ENCODE assay signal across 9 mouse cellular contexts in genomic region chr13:11432465-11433339, GRCm38 (mm10).
DNase-seq lines count a peak whose midpoint lies in the region; ATAC-seq lines count a peak whose summit lies in the region.
"Had no signal": no experiment of that assay in that cellular context is flagged by ENCODE, and none has a peak within 500 bp of the region (broad histone marks: within the 10 kb centered on the region; RNA-seq: fewer than 3 reads in every experiment).

No protein-coding gene starts in this region.

- no peak overlapping the region for H3K4me2 ChIP-seq in kidney, embryonic 15.5 days

- no peak overlapping the region for H3K9ac ChIP-seq in kidney, embryonic 15.5 days

- H3K9me3 ChIP-seq in kidney, embryonic 15.5 days (replicated peaks), result no peaks in the 10 kb centered on the region

- no peaks in the 10 kb centered on the region for H3K27me3 ChIP-seq in kidney, embryonic 15.5 days

- no peak for ATAC-seq in kidney, embryonic 15.5 days (replicated peaks; ENCODE audit: low FRiP score)

- no peaks in the 10 kb centered on the region for H3K36me3 ChIP-seq in kidney, embryonic 15.5 days

- H3K27ac ChIP-seq in kidney, embryonic 15.5 days, result no peak overlapping the region

- H3K4me3 ChIP-seq in kidney, embryonic 15.5 days (replicated peaks), result no peak overlapping the region
- H3K4me3 ChIP-seq: erythroblast, embryonic 14.5 days had no signal

- peak; percentile 7 for DNase-seq in urinary bladder, postnatal 25 days (ENCODE audit: low spot score)
- DNase-seq in urinary bladder, adult 2 months (ENCODE audit: low spot score), result no peak
- peak; percentile 18 for DNase-seq in heart, adult 8-10 months (ENCODE audit: low spot score)
- DNase-seq in layer of hippocampus, adult 9-11 months, result peak; percentile 42
- peak; percentile 14 for DNase-seq in yolk sac, embryonic 10.5 days (ENCODE audit: low spot score)
- no peak for DNase-seq in kidney, adult 9 months
- DNase-seq in lung, postnatal 25 days (ENCODE audit: low spot score), result no peak

- no peaks in the 10 kb centered on the region for H3K4me1 ChIP-seq in kidney, embryonic 15.5 days

- 75% methylated on average over 7 of the region's 7 CpGs for WGBS in kidney, embryonic 15.5 days

Comparison
In these comparisons a context has a peak if more than half of its experiments do, and no peak if none do; other contexts are left out.
1. DNase-seq: peak in urinary bladder, postnatal 25 days (single experiment), heart, adult 8-10 months (single experiment), layer of hippocampus, adult 9-11 months (single experiment) and yolk sac, embryonic 10.5 days (single experiment); none in urinary bladder, adult 2 months (single experiment), kidney, adult 9 months (single experiment) and lung, postnatal 25 days (single experiment).